Mouse (Mus musculus) B cell, adult (primary cell): ENCODE measurements around the gene Ndufs4. TPM values are rescaled to one million over a fixed set of nuclear protein-coding genes. Genes with fewer than 3 reads are reported as not detected.

Experiments used
- total RNA-seq: library from RNA; stranded (reverse); gene quantifications from 4 replicates; pipeline ENCODE4 v1.2.4, GENCODE M21; 2023; ENCODE audit not compliant: inconsistent age

Gene Ndufs4
- total RNA-seq: 46.5 to 74.4 TPM (median 61.8 TPM) in 4 replicates

DNA sequence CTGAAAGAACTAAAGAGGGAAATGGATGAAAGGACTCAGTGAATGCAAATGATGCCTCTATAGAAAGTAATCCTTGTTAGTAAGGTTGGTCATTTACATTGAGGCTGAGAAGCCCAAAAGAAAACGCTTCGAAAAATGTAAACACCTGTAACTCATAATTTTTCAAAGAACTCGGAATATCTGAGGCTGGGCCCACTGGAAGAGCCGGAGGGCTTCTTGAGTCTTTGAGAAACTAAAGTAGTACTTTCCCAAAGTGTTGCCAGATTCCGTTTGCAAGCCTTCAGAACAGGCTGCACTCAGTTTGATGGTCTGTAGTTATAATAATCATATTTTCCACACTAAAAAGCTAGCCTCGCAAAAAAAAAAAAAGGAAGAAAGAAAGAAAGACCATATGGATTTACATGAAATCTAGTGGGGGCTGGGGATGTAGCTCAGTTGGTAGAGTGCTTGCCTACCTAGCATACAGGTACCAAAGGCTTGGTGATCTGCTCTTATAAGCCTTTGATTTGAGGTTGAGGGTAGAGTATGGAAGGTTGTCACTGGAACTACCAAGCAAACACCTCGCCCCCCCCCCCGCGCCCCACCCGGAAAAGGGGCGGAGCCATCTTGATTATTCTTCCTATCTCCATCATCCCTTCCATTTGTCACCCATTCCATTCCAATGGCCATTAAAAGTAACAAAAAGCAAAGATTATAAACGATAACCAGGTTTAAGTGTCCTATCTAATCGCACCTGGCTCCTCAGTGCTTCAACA is at the start of gene Ndufs4:
TSS of gene Ndufs4 (minus strand) at position 48 of the 755 bp plus-strand sequence.

Other genes with a start within 250 kb of the Ndufs4 start
- gene Fst, start 70.7 kb upstream of the Ndufs4 start, total RNA-seq: not detected in 4 replicates